Mouse (Mus musculus): ENCODE measurements around the gene Vav2.

Gene Vav2

DNA sequence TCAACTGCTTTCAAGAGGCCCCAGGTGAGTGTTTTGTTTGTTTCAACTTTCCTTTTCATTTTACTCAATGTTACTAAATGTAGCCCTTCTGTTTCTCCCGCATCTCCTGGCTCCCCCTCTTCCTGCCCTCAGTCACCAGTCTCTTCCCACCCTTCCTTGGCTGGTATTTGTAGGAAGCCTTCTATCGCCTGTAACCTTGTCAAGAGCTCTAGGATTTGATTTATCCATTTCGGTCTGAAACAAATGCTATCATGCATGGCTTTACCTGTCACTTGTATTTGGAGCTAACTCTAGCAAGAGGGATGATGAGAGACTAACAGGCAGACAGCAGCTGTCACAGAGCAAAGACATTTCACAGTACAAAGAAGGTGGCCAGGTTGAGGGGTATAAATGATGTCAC, 18.6 kb downstream of the Vav2 start:
- DNase-seq (ENCODE audit: low spot score in 2 of 2) = no peak

DNA sequence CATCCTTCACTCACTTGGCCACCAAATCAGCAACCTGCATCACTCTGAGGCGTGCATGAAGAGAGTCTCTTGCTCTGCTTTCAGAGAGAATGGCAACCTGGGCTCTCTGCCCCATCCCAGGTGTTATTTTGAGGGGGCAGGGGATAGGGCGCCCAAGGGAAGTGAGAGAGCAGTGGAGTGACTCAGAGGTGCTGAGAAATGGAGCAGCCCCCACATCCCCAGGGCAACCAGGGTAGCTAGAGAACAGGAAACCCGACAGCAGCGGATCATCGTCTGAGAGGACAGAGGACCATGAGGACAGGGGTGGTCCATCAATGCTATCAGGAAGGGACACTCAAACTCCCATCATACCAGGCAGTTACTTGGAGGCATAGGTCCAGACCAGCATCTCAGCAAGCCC, 19.9 kb downstream of the Vav2 start:
- DNase-seq (ENCODE audit: low spot score in 2 of 2) = no peak

DNA sequence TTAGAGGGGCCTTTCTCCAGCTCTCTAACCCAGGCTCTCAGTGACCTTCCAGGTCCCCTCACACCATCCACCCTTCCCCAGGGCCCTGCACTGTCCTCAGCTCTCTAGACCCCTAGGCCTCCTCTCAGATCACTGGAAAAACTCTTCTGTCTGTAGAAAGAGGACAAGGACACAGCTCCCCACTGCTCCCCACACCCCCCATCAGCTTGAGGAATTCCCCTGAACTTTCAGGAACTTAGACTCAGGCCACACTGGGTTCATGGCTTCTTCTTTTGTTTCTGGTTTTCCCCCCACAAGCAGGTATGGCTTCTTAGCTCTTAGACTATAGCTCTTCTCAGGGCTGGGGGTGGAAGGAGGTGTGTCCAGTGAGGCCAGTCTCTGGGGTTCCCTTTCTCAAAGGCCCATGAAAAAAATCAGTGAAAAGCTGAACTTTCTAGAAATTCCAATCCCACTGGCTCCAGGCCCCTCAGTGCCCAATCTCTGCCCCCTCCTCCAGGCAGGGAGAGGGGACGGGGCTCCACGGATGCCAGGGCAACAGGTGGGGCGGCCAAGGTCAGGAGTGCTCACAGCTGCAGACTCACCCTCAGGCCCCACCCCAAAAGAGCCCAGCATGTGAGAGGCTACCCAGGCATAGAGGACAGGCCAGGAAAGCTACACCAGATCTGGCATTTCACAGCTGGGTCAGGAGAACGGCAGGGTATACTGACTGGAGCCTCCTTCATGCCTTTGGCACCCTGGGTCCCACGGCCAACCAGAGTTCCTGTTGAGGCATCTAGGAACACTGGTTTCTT, 21.5 kb downstream of the Vav2 start:
- DNase-seq (ENCODE audit: low spot score in 2 of 2) = no peak

DNA sequence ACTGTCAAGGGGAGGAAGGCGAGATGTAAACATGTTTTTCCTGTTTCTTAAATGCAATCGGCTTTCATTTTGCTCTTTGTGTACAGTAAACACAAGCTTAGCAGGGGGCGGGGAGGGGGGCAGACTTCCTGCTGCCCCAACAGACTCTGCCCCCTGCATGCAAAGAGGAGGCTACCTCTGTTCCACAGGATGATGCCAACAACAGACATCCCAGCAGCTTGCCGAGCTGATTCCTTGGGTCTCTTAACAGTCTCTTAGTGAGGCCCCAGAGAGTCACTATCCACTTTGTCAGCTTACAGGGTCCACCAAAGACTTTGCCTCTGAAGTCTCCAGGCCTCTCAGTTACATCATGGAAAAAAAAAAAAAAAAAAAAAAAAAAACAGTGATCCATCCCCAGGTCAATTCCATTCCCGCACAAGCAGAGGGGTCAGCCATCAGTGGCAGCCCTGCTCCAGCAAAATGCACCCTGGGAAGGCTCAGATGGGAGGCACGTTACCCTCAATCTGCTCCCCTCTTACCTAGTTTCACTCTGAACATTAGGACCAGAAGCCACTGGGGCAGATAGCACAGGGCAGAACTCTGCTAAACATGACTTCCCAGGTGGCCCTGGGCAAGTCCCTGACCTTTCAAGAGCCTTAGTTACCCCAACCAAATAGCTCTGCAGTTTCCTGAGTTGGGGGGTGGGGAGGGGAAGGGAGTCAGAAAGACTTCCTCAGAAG, 22.3 kb downstream of the Vav2 start:
- DNase-seq (ENCODE audit: low spot score in 2 of 2) = no peak

DNA sequence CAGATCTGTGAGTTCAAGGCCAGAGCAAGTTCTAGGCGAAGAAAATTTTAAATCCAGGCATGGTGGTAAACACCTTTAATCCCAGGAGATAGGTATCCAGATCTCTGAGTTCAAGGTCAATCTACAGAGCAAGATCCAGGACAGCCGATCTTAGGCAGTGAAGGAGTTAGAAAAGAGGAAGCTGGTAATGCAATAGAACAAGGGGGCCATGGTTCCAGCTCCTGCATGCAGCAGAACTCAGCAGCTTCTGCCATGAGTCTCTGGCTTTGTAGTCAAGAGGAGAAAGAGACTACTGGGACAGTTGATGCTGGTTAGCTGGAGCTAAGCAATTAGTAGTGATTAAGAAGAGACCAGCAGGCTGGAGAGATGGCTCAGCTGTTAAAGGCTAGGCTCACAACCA, 25.3 kb downstream of the Vav2 start:
- no peak for DNase-seq (ENCODE audit: low spot score in 2 of 2)

DNA sequence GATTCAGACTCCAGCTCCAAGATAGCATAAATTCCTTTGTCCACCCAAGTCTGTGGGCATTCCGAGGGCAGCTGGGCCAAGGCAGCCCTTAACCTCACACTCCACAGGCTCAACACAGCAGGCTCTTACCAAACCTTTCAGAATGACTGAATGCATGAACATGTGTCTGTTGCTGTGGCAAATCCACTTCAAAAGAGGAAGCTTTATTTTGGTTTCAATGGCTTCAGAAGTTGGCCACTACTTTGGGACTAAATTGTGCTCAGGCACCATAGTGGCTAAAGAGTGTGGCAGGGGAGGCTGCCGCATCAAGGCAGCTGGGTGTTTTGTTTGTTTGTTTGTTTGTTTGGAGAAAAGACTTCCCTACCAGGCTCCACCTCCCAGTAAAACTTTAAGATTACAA, 26.8 kb downstream of the Vav2 start:
- DNase-seq (ENCODE audit: low spot score in 2 of 2) = no peak

DNA sequence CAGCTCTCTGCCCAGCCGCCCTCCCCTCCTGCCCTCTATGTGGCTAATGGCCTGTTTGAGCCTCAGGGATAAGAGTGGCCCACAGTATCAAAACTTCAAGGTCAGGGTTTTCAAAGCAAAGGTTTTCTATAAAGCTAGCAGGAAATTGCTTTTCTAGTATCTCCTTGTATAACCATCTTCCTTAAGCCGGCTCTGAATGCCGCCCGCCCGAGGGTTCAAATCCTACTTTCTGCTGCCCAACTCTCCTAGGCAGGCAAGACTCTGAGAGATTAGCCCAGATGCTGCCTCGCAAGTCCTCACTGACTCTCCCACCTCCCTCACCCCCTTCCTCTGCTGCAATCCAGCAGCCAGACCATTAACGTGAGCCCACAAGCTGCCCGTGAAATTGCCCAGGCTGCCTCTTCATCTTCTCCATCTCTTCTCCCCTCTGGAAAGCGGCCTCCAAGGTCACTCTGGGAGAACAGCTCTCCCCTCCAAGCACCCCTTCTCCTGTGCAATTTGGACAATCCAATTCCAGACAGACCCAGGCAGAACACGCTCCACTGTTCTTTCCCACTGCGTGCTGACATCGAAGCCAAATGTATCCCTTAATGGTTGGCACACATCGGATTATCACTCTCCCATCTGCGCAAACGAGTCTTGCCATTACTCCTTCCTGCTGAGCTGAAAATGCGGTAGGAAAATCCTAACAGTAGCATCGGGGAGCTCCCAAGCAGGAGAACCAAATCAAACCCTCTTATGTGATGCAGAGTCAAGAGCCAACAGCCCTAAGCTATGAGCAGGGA, 30.0 kb downstream of the Vav2 start:
- DNase-seq (ENCODE audit: low spot score in 2 of 2) = no peak

DNA sequence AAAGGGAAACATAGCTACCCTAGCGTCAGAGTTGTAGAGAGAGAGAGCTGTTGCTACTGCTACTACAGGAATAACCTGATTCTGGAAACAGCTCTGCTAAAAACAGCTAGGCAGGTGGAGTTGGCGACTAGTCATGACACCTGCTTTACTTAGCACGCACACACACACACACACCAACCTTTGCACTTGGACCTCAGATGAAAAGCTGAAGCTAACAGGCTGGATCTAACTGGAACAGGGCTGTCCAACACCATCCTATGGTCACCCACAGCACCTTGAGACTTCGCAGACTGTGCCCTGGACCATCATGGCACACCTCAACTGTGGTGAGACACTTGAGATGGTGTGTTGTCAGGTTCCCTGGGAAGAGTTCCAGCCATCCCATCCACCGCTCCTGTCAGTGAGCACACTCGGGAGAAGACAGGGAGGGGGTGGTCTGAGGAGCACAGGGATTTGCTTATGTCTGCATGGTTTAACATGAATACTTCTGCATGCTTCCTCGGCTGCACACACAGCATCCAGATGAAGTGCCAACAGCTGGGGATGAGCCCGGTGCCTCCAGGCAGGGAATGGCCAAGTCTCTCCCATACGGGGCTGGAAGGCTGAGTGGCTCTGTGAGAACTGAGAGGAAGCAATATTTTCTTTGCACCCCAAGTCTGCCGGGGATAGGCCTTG, 32.5 kb downstream of the Vav2 start:
- DNase-seq (ENCODE audit: low spot score in 2 of 2) = no peak

DNA sequence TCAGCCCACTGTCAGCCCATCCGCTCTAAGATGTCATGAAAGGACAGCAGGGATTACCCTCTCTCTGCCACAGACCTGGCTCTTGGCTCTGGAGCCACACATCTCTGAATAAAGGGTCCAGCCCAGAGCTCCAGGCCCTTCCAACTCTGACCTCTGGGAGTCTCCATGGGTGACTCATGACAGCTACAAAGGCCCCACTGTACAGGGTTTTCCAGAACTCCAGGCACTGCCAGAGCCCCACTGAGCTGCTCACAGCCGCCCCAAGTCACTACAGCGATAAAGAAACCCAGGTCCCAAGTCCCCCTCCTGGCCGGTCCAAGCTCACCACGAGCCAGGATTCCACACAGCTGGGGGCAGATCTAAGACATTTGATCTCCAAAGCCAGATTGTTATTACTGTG, 34.6 kb downstream of the Vav2 start:
- DNase-seq (ENCODE audit: low spot score in 2 of 2) = no peak

DNA sequence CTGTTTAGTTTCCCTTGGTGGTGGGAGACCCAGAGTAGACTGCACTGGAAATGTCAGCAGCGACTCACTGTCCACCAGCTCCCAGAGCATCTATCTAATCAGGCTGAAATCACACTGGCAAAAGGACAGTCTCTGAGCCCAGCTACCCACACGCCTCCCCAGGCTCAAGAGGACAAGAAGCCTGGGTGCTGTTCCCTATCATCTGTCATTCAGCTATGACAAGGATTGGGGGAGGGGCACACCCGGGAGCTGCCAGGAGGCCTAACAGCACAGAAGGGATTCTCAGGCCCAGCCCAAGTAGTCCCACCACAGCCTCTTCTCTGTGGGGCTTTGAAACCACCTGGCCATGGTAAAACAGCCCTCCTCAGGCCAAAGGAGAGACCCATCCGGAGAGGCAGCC, 36.1 kb downstream of the Vav2 start:
- no peak for DNase-seq (ENCODE audit: low spot score in 2 of 2)

DNA sequence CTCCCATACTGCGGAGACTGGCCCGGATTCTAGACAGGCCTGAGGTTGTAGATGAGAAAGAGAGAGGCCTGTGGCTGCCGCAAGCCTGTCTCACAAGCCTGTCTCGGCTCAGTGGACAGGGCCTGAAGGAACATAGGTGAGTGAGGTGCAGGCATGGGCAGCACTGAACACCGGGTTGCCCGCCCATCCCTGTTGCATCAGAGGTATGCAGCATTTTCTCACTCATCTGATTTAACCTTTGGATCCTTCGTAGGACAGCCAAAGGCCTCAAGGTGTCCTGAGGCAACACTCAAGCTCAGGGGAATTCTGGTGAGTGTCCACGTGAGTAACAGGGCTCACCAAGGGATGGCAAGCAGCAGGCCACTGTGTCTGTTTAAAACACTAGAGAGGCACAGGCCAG, 36.5 kb downstream of the Vav2 start:
- DNase-seq (ENCODE audit: low spot score in 2 of 2) = no peak

DNA sequence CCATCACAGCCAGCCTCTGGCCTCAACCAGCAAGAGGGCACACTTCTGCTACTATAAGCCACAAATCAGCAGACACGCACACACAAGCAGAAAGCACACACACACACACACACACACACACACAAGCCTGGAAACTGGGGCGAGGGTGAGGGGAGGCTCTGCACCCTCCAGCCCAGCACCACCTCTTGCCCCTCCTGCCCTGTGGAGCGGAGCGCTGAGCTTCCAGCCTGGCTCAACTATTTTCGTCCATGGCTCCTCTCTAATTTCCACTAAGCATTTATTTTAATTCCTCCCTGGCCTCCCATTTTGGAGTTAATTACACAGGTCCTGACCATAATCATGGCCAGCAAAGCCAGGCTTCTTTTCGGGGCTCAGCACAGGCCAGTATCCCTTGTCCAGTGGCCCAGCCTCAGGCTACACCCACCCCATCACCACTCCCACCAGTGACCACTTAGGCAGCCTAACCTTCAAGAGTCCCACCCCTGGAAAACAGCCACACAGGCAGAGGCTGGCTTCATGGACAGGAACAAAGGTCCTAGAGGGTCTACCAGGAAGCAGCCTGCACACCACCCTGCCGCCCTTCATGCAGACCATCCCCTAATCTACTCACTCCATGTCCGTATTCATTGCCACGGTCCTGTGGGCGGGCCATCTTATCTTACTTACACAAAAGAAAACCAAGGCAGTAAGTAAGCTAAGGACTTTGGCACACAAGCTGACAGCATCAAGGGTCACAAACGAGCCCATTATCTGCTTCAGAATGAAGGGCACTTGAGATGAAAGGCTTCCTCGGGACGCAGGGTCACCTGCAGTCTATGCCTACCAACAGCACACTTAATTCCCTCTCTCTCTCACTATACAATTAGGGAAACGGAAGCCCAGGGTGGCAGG, 37.3 kb downstream of the Vav2 start:
- no peak for DNase-seq (ENCODE audit: low spot score in 2 of 2)

DNA sequence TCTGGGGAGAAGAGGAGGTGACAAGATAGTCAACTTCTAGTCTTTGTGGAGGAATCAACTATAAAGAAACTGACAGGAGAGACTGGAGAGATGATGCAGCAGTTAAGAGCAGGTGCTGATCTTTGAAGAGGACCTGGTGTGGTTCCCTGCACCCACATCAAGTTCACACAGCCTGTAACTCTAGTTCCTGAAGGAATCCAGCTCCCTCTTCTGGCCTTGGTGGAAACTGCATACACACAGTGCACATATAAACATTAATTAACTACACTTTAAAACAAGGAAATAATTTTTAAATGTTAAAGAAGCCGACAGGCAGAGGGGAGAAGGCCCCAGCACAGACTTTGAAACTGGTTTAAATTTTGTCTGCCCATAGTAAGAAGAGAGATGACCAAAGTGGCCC, 39.6 kb downstream of the Vav2 start:
- DNase-seq (ENCODE audit: low spot score in 2 of 2) = no peak

DNA sequence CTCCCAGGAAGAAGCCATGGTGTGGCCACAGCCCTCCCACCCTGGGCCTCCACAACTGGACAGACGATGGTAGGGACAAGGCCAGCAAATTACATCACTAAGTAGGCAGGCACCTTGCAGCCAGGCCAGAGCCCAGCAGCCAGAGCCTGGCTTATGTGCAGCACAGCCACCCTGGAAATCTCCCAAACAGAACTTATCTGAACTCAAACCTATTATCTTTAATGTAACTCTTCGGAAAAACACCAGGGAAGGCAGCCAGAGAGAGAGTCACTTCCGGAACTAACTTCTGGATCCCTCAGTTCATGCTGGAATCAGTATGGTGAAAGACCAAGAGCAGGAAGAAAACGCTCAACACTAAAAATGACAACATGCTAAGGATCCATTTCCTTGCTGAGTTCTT, 45.1 kb downstream of the Vav2 start:
- no peak for DNase-seq (ENCODE audit: low spot score in 2 of 2)

DNA sequence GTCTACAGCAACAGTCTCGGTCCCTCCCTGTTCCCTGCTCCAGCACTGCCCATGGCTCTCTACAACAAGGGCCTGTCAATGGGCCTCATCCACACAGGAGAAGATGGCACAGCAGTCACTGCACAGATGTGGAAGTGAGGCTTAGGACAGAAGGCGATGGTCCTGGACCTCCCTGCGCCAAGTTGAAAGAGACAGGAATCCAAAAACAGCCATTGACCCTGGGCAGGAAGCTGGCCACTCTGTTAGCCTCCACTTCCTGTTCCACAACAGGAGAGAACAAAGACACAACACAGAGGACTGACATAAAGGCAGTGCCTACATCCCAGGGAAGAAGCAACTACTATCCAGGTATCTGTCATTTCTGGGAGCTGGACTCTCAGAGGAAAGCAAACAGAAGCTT, 45.6 kb downstream of the Vav2 start:
- no peak for DNase-seq (ENCODE audit: low spot score in 2 of 2)

DNA sequence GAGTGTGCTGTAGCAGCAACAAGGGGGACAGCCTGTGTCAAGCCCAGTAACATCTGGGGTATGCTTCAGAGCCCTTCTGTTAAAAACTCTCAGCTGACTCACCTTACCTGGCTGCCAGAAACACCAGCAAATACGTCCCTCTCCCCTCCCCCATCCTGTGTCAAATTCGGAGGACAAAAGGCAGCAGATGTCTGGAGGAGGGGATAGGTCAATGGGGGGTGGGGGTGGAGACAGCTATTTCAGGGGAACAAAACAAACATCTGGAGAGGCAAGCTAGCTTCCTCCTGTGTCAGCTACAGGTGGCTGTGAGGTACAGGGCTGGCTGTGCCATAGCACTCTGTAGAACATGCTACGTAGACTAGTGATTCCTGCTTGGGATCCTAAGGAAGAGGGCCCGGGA, 49.0 kb downstream of the Vav2 start:
- peak; percentile 48 to 57 for DNase-seq (ENCODE audit: low spot score in 2 of 2)

DNA sequence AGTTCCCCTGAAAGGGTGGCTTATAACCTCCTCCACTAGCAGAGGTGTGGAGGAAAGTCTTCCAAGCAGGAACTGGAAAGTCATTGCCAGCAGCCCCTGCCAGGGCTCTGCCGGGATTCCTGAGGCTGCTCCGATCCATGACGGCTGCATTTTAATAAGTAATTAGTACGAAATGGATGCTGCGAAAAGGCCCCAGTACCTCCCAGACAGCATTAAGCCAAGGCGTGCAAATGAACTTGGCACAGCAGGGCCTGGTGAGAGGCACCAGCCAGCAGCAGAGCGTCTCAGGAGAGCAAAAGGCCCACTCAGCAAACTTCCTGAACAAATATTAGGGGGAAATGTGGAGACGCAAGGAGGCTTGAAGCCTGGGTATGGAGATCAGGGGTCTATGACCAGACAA, 49.7 kb downstream of the Vav2 start:
- DNase-seq (ENCODE audit: low spot score in 2 of 2) = no peak

DNA sequence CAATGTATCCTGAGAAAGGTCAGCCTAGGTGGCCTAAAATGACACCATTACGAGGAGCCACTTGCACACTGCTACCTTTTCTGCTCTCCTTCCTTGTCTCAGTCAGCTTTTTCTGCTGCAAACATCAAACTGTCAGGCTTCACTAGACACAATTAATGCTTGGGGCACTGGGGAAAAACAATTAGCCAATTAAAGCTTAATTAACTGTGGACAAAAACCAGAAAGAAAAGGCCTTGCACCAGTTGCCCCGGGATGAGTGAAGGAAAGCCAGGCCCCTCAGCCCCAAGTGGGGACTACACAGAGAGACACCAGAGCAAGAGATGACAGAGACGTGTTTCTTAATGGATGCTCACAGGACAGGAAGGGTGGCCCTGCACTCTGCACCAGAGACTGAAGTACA, 51.7 kb downstream of the Vav2 start:
- no peak for DNase-seq (ENCODE audit: low spot score in 2 of 2)

DNA sequence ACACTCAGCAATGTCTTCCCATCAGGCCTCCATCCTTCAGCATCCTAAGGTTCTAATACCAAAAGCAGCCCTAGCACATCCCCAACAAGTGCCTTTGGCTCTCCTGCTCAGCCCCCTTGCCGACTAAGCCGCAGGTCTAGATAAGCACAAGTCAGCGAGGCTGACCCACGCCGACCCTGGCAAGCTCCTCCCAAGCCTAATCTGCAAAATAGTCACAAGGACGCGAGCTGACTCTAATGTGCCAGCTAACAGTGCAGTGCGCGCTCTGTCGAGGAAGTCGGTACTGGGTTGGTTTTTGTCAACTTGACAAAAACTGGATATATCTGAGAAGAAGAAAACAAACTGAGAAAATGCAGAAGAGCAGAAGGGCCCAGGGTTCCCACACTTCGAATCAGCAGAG, 53.5 kb downstream of the Vav2 start:
- DNase-seq (ENCODE audit: low spot score in 2 of 2) = no peak

DNA sequence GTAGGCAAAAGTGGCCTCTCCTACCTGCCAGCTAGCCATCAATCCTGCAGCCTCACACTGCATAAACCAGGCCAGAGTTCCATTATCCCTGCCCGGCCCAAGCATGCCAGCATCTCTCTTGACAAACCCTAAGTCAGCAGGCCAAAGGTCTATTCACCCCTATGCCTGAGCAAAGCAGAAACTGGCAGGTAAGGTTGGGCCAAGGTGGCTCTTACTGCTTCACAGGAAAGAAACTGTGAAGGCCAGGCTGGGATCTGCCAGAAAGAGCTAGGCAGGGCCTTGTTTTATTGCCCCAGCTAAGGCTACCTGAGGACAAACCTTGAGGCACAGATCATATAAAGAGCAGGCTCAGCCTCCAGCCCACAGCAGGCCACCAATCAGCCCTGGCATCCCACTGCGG, 55.4 kb downstream of the Vav2 start:
- DNase-seq (ENCODE audit: low spot score in 2 of 2) = no peak

DNA sequence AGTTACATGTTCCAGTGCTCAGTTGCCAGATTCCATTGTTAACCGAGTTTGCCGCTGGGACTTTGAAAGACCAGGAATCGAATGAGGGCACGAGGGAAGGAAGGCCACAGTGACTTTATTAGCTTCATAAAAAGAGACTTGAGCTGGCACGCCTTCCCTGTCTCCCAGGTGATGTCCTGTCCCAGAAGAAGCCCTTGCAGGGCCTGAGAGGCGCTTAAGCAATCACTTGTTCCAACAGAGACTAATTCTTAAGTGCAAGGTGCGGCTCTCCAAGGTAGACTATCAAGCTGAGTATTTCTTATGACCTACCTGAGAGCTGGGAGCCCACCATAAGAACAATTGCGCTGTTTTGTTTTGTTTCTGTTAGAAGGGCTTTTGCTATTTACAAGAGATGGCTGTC, 57.9 kb downstream of the Vav2 start:
- DNase-seq (ENCODE audit: low spot score in 2 of 2) = no peak

Measured in thymus, postnatal 10 days (tissue).